Mouse (Mus musculus): ENCODE data around the gene Arhgap21. TPM values are rescaled to one million over a fixed set of nuclear protein-coding genes. Genes with fewer than 3 reads are reported as not detected.

Arhgap21 gene
- polyA plus RNA-seq, 1 experiment from 2014 or later = 11.9 TPM

GRCm38 (mm10) chr2:20801236-20801890, 167.3 kb downstream of the Arhgap21 start:
- Histone ChIP-seq H3K9me3 (no peaks in the 10 kb centered on the region), H3K4me3 (replicated peaks) (no peak overlapping the region), H3K27ac (no peak overlapping the region), H3K4me2 (no peak overlapping the region), H3K27me3 (replicated peaks) (no peaks in the 10 kb centered on the region), H3K36me3 (peaks cover 14% of the 10 kb centered on the region; the same call in 1 of the 2 replicates), H3K9ac (no peak overlapping the region), H3K4me1 (no peaks in the 10 kb centered on the region)
- no peak for ATAC-seq (ENCODE audit: insufficient read depth, low FRiP score, low read depth)
- 71% methylated on average over 8 of the region's 8 CpGs for WGBS

Other genes starting within 250 kb of the Arhgap21 start
- gene Enkur, start 236.5 kb upstream of the Arhgap21 start, polyA plus RNA-seq (2015; fragmentation: Nextera tagmentation; extraction: Ambion mirVana) = 0.69 and 0.84 TPM in 2 replicates
- 6.4 and 7.6 TPM in 2 replicates for gene Thnsl1, start 236.8 kb upstream of the Arhgap21 start, polyA plus RNA-seq (2015; fragmentation: Nextera tagmentation; extraction: Ambion mirVana)

Measured in stomach, embryonic 15.5 days (tissue).